Mouse (Mus musculus): Measurements from ENCODE around the gene Ctnnd2.

The Ctnnd2 gene

GRCm38 (mm10) chr15:30740728-30741127, 568.3 kb downstream of the Ctnnd2 start:
- peak; percentile 32 to 70 for DNase-seq

- DNase-seq: no peak
Observed at GRCm38 (mm10) chr15:30757991-30758390, 585.6 kb downstream of the Ctnnd2 start.

DNA sequence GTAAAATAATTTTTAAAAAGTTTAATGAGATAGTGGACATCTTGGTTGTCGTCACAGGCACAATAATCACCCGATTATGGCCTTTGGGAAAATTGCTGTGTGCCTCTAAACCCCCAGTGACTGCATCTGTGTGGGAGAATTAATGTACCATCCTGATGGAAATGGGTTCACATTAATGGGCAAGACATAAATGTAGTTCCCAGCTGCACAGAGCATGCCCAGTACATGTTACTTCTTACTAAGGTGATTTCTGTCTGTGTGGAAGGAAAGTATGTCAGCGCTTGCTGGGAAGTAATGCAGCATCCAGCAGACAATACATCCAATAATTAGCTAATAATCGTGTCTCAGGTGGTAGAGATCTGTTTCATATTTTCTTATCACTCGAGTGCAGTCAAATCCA, 589.8 kb downstream of the Ctnnd2 start:
- no peak for DNase-seq

DNA sequence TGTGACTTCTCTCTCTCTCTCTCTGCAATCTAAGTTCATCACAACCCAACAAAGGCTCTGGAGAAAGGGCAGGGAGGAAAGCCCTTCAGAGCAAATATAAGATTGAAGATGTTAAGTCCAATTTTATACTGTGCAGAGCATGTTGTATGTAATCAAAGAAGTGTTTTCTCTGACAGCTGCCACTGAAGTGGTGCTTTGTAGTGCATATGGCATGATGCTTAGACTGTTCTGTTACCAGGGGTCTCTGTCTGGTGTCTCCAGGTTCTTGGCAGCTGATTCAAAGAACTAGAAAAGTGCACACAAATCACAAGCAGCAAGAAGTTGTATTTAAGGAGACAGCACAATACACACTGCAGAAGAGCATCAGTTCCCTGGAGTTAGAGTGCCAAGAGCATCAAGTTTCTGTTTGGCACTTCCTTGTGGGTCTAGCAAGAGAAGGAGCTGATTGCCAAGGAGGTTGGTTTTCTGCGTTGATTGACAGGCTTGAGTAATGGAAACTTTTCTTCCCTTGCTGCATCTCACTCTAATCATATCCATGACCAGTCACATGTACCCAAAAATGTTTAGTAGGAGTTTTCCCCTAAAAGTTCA, 590.4 kb downstream of the Ctnnd2 start:
- DNase-seq: no peak

- no peak for DNase-seq
Observed at GRCm38 (mm10) chr15:30776931-30777330, 604.5 kb downstream of the Ctnnd2 start.

GRCm38 (mm10) chr15:30777801-30778200, 605.4 kb downstream of the Ctnnd2 start:
- DNase-seq: no peak

DNA sequence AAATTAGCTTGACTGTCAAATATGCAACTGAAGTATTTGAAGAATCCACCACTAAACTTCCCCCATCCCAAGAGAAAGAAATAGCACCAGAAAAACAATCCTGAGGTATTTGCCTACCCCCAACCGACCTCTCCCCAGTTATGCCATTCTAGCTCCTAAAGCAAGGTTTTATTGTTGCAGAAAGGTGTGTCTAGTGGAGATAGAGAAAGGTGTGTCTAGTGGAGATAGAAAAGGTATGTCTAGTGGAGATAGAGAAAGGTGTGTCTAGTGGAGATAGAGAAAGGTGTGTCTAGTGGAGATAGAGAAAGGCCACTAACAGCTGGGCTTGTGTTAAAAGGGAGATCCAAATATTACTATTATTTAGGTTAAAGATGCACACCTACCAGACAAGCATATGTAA, 607.5 kb downstream of the Ctnnd2 start:
- no peak for DNase-seq

- no peak for DNase-seq
Observed at GRCm38 (mm10) chr15:30780977-30781376, 608.6 kb downstream of the Ctnnd2 start.

GRCm38 (mm10) chr15:30785706-30786320, 613.4 kb downstream of the Ctnnd2 start:
- DNase-seq: no peak

GRCm38 (mm10) chr15:30793260-30793659, 620.9 kb downstream of the Ctnnd2 start:
- DNase-seq: no peak

GRCm38 (mm10) chr15:30795723-30796122, 623.3 kb downstream of the Ctnnd2 start:
- no peak for DNase-seq

DNA sequence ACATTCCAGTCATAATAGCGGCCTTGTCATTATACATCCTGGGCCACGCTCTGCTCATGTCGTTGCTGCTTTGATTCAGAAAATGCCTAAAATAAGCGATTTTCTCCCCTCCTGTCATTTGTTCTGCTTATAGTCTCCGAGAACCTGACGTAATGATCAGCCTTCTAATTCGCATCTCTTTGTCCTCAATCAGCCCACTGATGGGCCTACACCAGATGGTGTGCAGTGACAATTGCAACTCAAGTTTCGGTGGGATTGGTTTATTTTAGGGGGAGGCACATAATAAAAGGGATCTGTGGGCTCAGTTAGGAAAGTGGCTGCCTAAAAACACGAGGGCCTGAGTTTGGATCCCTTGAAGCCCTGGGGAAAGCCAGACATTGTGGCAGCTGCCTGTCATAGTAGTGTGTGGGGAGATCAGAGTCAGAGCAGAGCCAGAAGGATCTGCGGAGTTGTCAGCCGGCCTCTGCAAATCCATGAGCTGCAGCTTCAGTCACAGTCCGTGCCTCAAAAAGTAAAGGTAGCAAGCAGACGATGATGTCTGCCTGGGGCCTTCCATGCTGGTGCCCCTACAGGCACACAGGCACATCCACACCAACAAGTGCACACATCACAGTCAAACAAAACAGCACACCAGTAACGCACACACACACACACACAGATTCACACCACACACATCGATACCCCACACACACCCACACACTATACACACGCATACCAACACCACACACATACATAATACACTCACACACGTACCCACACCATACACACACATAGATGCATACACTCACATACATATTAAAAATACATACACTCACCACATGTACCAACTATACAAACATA, 655.3 kb downstream of the Ctnnd2 start:
- DNase-seq: no peak

DNA sequence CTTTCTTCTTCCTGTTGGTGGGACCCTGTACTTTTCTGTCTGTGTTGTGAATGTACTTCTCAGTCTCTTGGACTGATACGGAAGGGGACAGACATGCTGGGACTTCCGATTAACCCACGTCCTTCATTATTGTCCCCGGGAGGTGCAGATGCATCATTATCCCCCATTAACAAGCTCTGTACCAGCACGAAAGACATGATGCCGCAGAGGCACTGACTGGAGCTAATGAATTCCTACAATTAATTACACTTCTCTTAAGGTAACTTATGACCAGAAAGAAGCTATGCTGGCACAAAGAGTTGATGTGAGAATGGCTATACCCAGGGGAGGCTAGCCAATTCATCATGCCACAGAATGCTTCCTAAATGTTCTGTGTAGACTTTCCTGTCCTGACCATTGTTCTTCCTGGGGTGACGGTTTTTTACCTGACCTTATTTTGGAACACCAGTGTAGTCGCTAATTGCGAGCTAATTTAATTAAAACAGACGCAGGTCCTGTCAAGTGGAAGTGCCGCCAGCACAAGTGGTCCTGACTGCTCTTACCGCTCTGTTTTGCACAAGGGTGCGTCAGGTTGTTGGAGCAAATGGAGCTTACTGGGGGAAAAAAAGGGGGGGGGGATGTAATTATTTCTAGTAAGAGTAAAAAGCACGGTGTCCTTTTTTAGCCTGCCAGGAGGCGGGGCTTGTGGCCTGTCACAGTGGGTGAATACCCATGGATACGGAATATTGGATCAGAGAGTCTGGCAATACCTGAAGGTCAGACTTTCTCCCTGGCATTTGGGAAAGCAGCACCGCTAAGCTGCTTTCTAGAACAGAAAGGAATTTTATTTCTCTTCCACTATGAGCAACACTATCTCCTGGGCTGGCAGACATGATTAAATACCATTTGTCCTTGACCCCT, 685.1 kb downstream of the Ctnnd2 start:
- no peak for DNase-seq

- DNase-seq: no peak
Observed at GRCm38 (mm10) chr15:30867429-30867828, 695.0 kb downstream of the Ctnnd2 start.

- DNase-seq: no peak
Observed at GRCm38 (mm10) chr15:30869673-30870512, 697.5 kb downstream of the Ctnnd2 start.

DNA sequence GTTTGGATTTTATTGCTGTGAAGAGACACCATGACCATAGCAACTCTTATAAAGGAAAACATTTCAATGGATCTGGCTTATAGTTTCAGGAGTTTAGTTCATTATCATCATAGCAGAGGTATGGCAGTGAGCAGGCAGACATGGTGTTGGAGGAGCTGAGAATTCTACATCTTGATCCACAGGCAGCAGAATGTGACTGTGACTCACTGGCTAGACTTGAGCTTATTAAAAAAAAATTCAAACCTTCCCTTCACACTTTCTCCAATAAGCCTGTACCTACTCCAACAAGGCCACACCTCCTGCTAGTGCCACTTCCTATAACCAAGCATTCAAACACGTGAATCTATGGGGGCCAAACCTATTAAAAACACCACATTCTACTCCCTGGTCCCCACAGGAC, 703.1 kb downstream of the Ctnnd2 start:
- DNase-seq: no peak

- no peak for DNase-seq
Observed at GRCm38 (mm10) chr15:30884692-30885334, 712.4 kb downstream of the Ctnnd2 start.

DNA sequence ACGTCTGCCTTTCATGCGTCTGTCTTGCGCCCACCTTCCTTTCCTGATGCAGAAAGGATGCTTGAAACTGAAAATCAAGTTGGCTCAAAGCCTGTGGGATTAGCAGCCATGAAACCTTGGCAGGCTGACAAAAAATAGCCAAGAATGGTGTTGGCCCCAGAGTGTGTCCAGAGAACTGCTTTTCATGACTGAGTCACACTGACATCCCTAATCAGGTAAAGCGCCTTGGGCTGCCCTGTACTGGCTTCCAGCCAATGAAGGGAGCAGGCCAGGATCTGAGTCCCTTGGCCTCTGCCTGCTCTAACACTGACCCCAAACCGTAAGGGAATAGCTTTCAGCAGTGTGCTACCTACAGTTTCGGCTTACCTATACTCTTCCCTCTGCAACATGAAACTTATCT, 713.0 kb downstream of the Ctnnd2 start:
- no peak for DNase-seq

- DNase-seq: no peak
Observed at GRCm38 (mm10) chr15:30887559-30887958, 715.2 kb downstream of the Ctnnd2 start.

GRCm38 (mm10) chr15:30891986-30892385, 719.6 kb downstream of the Ctnnd2 start:
- DNase-seq: no peak

GRCm38 (mm10) chr15:30895063-30895462, 722.7 kb downstream of the Ctnnd2 start:
- no peak for DNase-seq

DNA sequence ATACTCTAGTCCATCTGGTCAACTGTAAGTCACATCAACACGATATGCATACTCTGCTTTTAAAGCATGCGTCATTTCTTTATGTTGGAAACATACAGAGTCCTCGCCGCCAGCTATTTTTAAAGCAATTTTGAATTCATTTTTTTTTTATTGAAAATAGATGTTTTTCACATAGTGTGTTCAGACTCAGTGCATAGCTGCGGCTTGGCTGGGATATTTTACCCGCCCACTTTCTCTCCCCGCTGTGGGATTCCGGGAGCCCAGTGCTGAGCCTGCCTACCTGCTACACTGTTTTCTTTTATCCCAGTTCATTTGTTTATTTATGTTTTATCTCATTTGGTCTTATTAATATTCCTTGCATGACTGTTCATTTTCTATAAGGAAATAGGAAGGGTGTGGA, 724.9 kb downstream of the Ctnnd2 start:
- DNase-seq: no peak

All from lung, postnatal 4 days (tissue).